Mouse (Mus musculus) left cerebral cortex, postnatal 4 days (tissue): ENCODE measurements at regions not wholly inside any gene's neighbourhood (a gene's known extent, or its start where the extent isn't known, plus 50 kb on each side); places are given as distances from the start of the nearest gene placed in this dataset.
"Not testable (repeated sequence)": the region's sequence is repeated elsewhere in the genome, so short reads cannot be mapped to it uniquely, and the experiment has no call there.

Experiments
- DNase-seq: peaks from one replicate; pipeline ENCODE4 v3.0.0-alpha.2; 2022
- intact Hi-C: fragments of 180-260 bp; cut with DNase I; formaldehyde crosslinking; loops from one replicate; pipeline ENCODE4 v1.15.1; 2025

DNA sequence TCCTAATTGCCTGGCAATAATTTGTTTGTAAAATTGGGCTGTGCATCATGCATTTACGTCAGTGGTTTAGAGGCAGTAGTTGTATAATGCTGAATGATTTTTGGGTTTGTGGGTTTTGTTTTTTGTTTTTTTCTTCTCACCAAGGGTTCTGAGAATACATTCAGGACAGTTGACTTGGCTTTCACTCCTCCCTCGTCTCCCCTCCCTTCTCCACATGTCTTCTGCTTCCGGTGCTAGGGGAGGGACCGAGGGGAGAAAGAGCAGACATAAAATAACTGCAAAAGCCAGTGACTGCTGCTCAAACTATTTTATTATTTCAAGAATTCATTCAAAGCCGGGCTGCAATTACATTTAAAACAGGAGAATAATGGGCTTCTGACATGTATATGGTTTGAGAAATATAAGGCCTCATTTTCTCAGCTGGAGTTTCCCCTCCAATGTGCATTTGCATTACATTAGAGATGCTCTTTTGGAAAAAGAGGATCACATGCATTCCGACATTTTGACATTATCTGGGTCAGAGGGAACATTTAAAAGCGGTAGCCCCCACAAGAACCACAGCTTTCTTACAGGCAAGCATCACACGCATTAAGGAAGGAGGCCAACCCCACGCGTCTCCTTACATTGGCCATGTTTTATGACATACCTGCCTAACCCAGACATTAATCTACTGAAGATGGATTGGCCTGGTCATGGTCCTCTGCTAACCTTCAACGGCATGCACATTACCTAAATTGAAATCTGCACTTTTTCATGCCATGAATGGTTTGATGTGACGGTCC is 185.3 kb upstream of the Mpdz start:
- DNase-seq = no peak
- intact Hi-C loops = no loop called here

DNA sequence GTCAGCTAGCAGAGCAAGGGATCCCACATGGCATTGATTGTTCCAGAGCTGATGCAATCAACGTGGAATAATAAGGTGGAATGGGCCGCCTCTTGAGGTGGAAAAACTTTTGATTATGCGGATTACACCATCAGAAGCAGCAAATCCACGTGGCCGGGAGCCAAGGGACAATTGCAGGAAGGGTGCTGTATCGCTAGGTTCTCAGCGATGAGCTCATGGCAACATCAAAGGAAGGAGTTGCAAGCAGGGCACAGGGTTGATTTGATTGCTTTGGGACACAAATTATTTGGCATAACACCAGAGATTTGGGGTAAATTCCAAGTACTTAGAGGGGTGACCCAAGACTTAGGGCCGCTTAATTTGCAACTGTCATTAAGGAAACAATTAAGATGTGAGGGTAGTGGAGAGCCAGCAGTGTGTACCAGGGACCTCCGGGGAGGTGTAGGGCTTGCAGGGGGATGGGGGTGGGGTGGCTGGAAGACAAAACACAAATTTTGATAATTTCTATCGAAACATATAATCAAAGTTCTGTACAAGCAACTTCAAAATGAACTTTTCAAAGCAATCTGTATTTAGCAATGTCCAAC is 182.8 kb upstream of the Mpdz start:
- intact Hi-C loops = no loop called here
- DNase-seq = peak; percentile 19

DNA sequence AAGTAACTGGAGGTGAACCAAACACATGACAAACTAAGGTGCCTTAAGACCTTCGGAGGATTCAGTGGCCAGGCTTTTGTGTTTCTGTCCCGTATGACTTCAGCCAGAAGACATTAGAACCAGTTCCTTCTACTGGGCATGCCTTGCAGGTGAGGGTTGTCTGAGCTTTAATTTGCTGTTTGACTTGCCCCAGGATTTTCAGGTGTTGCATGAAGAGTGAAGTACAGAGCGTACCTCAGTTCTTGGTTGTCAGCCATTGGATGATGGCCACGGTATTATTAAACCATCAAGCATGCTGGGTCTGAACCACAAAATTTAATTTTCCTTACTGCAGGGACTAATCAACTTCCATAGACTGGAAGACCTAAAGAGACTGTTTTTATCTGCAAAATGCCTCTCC is 181.5 kb upstream of the Mpdz start:
- intact Hi-C loops = no loop called here
- no peak for DNase-seq

DNA sequence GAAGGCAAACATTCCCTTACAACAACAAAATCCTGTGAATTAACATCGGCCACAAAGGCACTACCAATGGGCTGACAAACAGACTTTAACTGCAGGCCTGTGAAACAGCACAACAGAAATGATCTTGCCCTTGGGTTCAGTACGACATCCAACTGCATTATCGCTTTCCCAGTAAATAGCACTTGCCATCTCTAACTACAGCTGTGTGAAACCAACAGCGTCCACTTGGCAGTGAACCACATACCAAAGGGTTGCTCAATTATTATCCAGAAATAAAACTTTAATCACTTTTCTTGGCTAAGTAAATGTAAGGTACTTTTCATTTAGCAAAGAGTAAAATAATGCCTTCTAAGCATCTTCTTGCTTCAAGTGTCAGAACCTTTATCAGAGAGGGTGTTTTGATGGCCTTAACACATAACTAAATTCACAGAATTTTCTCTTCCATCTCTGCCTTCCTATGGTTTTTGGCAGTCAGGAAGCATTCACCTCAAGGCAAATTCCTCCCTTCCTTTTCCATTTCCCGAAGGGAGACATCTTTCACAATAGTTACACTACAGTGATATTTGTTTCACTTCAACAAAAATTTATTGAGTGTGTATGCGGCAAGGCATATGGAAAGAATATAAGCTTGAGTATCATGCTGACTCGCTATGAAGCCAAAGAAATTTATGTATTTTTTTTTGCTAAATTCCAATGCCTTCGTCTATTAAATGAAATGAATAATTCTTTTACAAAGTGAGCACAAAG is 178.9 kb upstream of the Mpdz start:
- intact Hi-C loops = no loop called here
- no peak for DNase-seq

DNA sequence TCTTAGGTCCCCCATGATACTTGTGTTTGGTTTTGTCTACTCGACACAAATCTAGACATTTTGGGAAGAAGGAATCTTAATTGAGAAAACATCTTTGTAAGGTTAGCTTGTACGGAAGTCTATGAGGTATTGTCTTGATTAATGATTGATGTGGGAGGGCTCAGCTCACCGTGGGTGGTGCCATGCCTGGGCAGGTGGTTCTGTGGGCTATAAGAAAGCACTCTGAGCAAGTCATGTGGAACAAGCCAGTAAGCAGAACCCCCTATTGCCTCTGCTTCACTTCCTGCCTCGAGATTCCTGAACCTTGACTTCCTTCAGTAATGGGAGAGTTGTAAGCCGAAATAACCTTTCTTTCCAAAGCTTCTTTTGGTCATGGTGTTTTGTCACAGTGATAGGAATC is 174.6 kb upstream of the Mpdz start:
- intact Hi-C loops = no loop called here
- DNase-seq = no peak

DNA sequence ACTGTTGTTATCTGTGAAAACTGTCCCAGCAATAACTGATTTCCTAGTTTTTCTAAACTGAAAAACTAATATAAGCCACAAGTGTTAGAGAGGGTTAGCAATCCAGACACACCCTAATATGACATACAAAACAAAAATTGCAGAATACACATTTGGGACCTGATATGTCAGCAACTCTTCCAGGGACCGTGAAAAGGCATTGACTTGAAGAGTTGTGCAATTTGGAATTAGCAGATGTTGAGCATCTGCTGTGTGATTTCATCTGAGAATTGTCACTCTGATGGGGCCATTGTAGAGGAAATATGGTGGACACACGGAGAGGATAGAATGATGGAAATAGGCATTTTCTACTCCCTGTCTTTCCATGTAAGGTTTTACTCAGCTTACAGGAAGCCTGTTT is 168.6 kb upstream of the Mpdz start:
- intact Hi-C loops = no loop called here
- DNase-seq = no peak

DNA sequence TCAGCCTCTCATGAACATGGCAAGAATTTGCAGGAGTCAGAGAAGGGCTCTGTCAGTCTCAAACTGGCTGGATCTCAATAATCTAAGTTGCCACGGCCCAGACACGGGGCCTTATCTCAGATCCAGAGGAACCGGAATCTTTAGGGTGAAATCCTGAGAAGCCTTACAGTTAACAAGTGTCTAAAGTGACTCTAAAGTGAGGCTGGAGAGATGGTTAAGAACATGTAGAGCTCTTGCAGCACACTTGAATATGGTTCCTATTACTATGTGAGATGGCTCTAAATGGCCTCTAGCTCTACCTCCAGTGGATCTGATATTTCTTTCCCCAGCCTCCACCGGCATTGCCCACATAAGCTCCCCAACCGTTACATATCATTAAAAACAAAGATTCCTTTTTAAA is 157.8 kb upstream of the Mpdz start:
- DNase-seq = no peak
- intact Hi-C loops = no loop called here

DNA sequence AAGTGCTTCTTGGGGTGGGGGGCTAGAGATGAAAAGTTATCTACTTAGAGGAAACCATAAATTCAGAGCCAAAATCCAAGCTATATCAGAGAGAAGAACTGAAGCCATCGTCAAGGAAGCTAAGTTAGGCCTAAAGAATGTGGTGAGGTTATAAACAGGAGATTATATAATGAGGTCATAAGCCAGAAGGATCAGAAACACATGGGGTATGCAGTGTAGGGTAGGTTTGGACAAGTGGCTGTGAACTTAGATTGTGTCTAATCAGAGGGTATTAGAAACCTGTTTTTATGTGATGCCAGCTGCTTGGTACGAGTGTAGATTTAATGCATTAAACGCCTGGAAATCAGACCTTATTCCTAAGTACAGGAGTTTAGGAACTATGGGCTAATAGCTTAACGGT is 154.8 kb upstream of the Mpdz start:
- intact Hi-C loops = no loop called here
- no peak for DNase-seq

DNA sequence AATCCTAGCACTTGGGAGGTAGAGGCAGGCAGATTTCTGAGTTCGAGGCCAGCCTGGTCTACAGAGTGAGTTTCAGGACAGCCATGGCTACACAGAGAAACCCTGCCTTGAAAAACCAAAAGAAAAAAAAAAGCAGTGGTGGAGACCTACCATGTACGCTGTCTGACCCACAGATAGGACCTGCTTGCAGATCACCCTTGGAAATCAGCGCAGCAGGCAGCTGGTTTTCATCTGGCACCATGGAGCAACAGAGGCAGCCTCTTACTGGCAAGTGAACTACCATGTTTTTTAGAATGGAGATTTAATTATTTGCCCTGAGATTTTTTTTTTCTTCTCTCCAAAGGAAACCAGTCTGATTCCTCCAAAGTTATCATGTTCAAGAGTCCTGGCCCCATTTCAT is 150.8 kb upstream of the Mpdz start:
- intact Hi-C loops = not testable (repeated sequence)

DNA sequence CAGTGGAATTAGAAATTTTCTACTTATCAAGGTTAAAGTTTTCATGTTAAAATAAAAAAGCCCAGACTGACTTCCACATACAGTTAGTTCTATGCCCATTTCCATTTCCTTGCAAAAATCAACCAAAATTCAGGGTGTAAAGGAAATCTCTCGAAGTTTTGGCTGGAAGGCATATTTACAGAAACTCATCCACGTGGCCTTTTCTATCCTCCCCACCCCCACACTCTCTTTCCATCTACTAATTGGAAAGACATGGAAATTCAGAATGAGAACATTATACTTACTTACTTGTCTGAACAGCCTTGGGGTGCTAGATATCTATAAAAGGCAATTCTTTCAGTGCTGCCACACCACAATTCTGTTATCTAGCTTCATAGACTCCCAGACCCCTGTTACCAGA is 139.9 kb upstream of the Mpdz start:
- no peak for DNase-seq
- intact Hi-C loops = no loop called here

More for the DNA sequence above, 150.8 kb upstream of the Mpdz start:
- not testable (repeated sequence) for DNase-seq

DNA sequence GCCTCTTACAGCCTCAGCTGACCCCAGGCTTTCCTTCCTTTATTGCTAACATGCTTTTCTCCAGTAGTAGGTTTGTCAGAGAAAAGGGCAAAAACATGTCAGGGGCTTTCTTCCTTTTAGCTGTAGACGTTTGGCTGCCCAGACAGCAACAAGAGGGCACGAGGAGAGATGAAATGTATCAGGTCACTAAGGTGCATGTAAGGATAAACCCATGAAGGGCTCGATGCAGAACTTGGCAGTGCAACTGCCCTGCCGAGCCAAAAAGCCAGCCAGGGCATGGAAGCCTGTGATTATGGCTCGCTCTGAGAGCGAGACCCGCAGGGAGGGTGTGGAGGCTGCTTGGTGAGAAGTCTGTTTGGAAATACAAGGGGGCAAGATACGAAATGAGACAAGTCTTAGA is 137.9 kb upstream of the Mpdz start:
- intact Hi-C loops = no loop called here
- peak; percentile 90 for DNase-seq

DNA sequence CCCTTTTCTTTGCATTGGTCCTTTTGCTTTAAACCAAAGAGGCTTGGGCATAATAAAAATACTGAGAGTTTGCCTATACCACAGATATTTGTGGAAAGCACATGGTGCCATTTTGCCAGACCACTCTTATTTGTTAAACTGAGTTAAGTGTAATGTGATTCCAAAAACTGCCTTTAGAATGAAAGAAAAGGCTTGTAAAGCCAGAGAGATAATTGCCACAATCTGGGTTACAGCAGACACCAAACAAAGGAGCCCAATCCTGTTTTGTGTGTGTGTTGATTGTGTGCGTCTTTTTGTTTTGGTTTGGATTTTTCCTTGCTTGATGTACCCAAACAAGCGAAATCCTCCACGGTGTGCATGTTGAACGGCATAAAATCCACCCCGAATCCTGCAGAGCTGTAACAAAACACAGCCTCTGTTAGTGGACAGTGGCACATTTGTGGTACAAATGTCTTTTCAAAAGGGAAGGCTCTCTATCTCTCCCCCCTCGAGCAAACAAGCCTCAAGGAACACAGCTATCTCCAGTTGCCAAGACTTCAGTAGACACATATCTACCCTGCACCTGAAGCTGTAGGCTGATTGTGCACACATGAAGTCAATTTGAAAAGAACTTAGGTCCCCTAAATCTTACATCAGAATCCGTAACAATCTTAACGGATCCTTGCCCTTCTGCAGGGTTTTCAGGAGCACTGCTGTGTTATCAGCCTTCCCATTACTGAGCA is 136.9 kb upstream of the Mpdz start:
- DNase-seq = no peak
- intact Hi-C loops = loop anchor here (10.0 kb wide), 1 partner anchor 145 kb away; no protein-coding TSS in a partner anchor

DNA sequence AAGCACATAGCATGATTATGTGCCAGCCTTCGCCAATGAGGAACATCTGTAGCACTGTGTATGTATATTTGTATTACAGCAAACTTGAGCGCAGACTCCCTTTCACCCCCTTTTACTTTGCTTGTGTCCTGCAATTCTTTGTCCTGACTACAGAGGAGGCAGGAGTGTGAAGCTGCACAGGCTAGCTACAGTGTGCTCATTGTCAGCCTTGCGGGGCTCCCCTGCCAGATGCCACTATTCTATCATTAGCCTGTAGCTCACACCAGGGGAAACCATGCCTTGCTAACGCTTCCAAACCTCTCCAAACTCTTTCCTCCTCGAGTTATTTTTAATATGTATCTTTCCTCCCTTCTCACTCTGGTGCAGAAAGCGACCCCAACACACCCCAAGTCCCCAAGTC is 136.4 kb upstream of the Mpdz start:
- intact Hi-C loops = loop anchor here (10.0 kb wide), 1 partner anchor 146 kb away; no protein-coding TSS in a partner anchor
- DNase-seq = peak; percentile 76

DNA sequence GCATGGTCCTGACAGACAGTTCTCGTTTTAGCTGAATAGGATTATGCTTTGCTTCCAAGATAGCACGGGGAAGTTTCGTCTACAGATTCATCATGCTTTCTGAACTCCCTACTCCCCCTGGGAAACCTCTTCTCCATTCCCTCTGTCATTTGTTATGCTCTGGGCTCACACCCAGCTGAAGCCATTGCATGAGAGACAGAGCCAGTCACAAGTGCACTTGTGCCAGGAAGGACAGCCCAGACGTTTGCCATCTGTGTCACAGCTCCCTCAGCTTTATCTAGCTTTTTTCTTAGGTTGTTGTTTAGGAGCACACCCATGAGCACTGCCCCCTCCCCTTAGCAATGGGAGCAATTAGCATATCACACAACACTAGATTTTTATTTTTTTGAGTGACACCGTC is 131.2 kb upstream of the Mpdz start:
- peak; percentile 88 for DNase-seq

DNA sequence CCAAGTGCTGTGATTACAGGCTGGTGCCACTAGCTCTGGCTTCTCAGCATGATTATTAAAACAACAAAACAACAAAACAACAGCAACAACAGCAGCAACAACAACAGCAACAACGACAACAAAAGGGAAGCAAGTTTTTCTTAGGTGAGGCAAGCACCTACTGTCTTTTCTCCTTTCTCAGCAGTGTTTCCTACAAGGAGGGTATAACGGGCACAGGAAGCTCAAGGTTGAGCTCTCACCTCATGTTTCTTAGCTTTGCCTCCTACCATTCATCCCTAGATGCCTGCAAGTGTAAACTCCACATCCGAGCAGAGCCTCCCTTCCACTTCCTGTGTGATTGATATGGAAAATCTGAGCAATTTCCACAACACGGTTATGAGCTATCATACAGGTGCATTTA is 128.1 kb upstream of the Mpdz start:
- DNase-seq = no peak
- intact Hi-C loops = loop anchor here (10.0 kb wide), 1 partner anchor 154 kb away; no protein-coding TSS in a partner anchor

More for the DNA sequence above, 131.2 kb upstream of the Mpdz start:
- intact Hi-C loops = loop anchor here (10.0 kb wide), 1 partner anchor 151 kb away; no protein-coding TSS in a partner anchor

DNA sequence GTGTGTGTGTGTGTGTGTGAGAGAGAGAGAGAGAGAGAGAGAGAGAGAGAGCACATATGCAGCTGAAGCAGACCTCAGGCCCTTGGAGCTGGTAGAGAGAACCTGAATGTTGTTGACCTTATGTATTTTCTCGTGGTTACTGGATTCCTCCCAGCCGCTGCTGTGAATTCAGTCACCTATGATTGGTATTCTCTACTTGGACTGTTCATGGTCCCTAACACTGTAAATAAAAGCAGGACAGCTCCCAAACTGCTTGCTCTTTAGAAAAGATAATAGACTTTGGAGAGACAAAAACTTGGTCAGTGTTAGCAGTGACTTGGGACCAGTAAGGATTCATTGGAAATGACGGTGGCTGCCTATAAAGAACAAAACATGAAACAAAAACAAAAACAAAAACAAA is 126.9 kb upstream of the Mpdz start:
- no peak for DNase-seq
- intact Hi-C loops = loop anchor here (10.0 kb wide), 3 partner anchors 775 to 1365 kb away; no protein-coding TSS in a partner anchor

DNA sequence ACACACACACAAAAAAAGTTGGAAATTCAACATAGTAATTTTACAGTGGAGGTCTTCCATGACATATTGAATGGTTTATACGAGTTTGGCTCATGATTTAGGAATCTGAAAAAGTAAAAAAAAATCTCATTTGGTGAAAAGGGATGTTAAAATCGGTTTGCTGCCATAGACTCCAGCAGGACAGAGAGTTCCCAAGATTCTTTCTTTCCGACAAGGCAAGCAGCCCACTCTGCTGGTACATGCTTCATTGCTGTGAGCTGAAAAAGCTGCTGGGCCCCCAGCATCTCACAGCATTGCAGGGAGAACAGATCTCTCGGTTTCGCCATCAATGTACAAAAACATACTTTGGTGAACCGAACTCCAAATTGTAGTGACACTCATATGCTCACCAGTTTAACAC is 125.8 kb upstream of the Mpdz start:
- intact Hi-C loops = loop anchor here (10.0 kb wide), 3 partner anchors 776 to 1366 kb away; no protein-coding TSS in a partner anchor
- no peak for DNase-seq

DNA sequence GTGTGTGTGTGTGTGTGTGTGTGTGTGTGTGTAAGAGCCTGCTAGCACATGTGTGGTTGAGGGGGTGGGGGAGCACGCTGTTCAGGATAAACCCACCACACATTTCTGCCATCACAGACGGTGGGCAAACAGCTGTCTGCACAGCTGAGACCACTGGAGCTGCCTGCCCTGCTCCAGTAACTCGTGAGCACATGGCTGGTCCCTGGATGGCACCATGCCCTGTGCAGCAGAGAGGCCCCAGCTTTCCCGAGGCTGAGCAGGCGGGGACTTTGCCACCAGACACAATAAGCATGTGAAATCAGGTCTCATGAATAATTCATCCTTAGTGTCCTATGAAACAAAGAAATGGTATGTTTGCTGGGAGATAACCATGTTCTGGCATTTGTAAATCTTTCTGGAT is 125.3 kb upstream of the Mpdz start:
- intact Hi-C loops = loop anchor here (2.0 to 10.0 kb wide), 4 partner anchors 777 to 1367 kb away; no protein-coding TSS in a partner anchor
- peak; percentile 96 for DNase-seq

DNA sequence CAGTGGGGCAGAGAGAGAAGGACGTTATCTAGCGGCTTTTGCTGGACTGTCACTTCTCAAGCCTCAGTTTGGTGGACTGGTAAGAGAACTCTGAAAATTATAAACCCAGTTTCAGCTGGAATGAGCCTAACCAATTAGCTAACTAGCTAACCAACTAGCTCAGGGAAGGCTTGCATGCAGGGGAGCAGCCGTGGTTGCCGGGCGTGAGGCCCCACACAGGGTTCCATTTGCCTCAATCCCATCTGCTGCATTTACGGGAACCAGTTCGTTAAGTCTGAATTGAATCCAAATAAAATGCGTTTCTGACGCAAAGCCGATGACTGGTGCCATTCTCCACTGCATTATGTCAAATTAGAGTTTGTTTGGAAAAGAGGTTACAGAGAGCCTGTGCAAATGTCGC is 123.9 kb upstream of the Mpdz start:
- peak; percentile 65 for DNase-seq

More for the DNA sequence above, 123.9 kb upstream of the Mpdz start:
- intact Hi-C loops = loop anchor here (2.0 to 10.0 kb wide), 4 partner anchors 778 to 1368 kb away; no protein-coding TSS in a partner anchor
